Mouse (Mus musculus) neutrophil, adult 65 days (primary cell): Measurements from ENCODE around the gene Ccdc13. TPM values are rescaled to one million over a fixed set of nuclear protein-coding genes. Genes with fewer than 3 reads are reported as not detected.

Experiments used
- total RNA-seq: library from RNA; stranded (reverse); gene quantifications from 2 replicates; pipeline ENCODE4 v1.2.4, GENCODE M21; 2023

The Ccdc13 gene
- total RNA-seq: not detected in 2 replicates

GRCm38 (mm10) chr9:121838829-121839621 is at the start of gene Ccdc13:
Gene Ccdc13 (minus strand): TSS chr9:121839461.

GRCm38 (mm10) chr9:121858153-121858488 is 18.9 kb upstream of the Ccdc13 start, which contains the start of gene Higd1a:
Gene Higd1a (minus strand): TSS chr9:121858362.

GRCm38 (mm10) chr9:121791757-121792521 is 47.3 kb downstream of the Ccdc13 start, which contains the start of gene Hhatl:
Gene Hhatl (minus strand): TSS chr9:121792507.

GRCm38 (mm10) chr9:121777484-121778065 is 61.7 kb downstream of the Ccdc13 start, which contains the start of gene Klhl40:
Gene Klhl40 (plus strand): TSS chr9:121777607.

GRCm38 (mm10) chr9:121759091-121760081 is 79.9 kb downstream of the Ccdc13 start, which contains the start of gene Zfp651:
Gene Zfp651 (plus strand): TSS chr9:121759330.

Other genes with a start within 250 kb of the Ccdc13 start
- not detected in 2 replicates for gene Lyzl4, start 197.4 kb downstream of the Ccdc13 start, total RNA-seq
- gene Vipr1, start 196.7 kb downstream of the Ccdc13 start, total RNA-seq: 0.18 and 1.1 TPM in 2 replicates
- 35.5 and 40.5 TPM in 2 replicates for gene Sec22c, start 134.0 kb downstream of the Ccdc13 start, total RNA-seq
- gene Ss18l2, start 129.1 kb downstream of the Ccdc13 start, total RNA-seq: 18.0 and 18.3 TPM in 2 replicates
- gene Nktr, start 120.3 kb downstream of the Ccdc13 start, total RNA-seq: 270 and 434 TPM in 2 replicates
- 0.41 and 0.75 TPM in 2 replicates for gene Zfp651, start 80.1 kb downstream of the Ccdc13 start, total RNA-seq
- not detected in 2 replicates for gene Klhl40, start 61.9 kb downstream of the Ccdc13 start, total RNA-seq
- not detected in 2 replicates for gene Hhatl, start 47.0 kb downstream of the Ccdc13 start, total RNA-seq
- 26.3 and 31.1 TPM in 2 replicates for gene Higd1a, start 18.9 kb upstream of the Ccdc13 start, total RNA-seq
- not detected in 2 replicates for gene Ackr2, start 58.9 kb upstream of the Ccdc13 start, total RNA-seq
- gene Cyp8b1, start 76.8 kb upstream of the Ccdc13 start, total RNA-seq: not detected in 2 replicates
- gene Fam198a, start 111.5 kb upstream of the Ccdc13 start, total RNA-seq: not detected in 2 replicates
- 0.54 and 0.69 TPM in 2 replicates for gene Pomgnt2, start 157.6 kb upstream of the Ccdc13 start, total RNA-seq